Mouse (Mus musculus) intestine, embryonic 14.5 days (tissue): ENCODE data around the gene Spata2l. TPM values are rescaled to one million over a fixed set of nuclear protein-coding genes. Genes with fewer than 3 reads are reported as not detected.
"Not testable (repeated sequence)": the region's sequence is repeated elsewhere in the genome, so short reads cannot be mapped to it uniquely, and the experiment has no call there.

Experiments used
- ATAC-seq: fragments of 200-750 bp; cut with Nextera tagmentation; replicated peaks from 2 replicates; pipeline ENCODE4 v1.8.0; 2017; ENCODE audit warnings: low read depth, moderate number of reproducible peaks, moderate TSS enrichment, moderate library complexity; ENCODE audit not compliant: low FRiP score, low TSS enrichment
- DNase-seq: peaks from one replicate; pipeline ENCODE4 v3.0.0-alpha.2; 2018; ENCODE audit warnings: low spot score
- H3K27ac ChIP-seq: fragments of 300-500 bp; sonication (generic); 2 replicates; pipeline ENCODE4 v1.5.1; 2014; ENCODE audit warnings: low read depth, mild to moderate bottlenecking, control low read depth
- H3K27me3 ChIP-seq: fragments of 300-500 bp; sonication (generic); replicated peaks from 2 replicates; pipeline ENCODE4 v1.6.1; 2014; ENCODE audit warnings: low read length, control low read depth; ENCODE audit not compliant: control insufficient read depth, insufficient read depth
- H3K36me3 ChIP-seq: fragments of 300-500 bp; sonication (generic); 2 replicates; pipeline ENCODE4 v1.6.1; 2014; ENCODE audit warnings: low read length, control low read depth; ENCODE audit not compliant: control insufficient read depth, insufficient read depth
- H3K4me1 ChIP-seq: fragments of 300-500 bp; sonication (generic); replicated peaks from 2 replicates; pipeline ENCODE4 v1.6.1; 2014; ENCODE audit warnings: low read length, control low read depth, mixed read lengths; ENCODE audit not compliant: control insufficient read depth, insufficient read depth
- H3K4me2 ChIP-seq: fragments of 300-500 bp; sonication (generic); 2 replicates; pipeline ENCODE4 v1.6.1; 2014; ENCODE audit warnings: low read length
- H3K4me3 ChIP-seq: fragments of 300-500 bp; sonication (generic); 2 replicates; pipeline ENCODE4 v1.5.1; 2014; ENCODE audit warnings: low read depth, low read length, control low read depth, mixed read lengths
- H3K9ac ChIP-seq: fragments of 300-500 bp; sonication (generic); 2 replicates; pipeline ENCODE4 v1.6.1; 2014; ENCODE audit warnings: mild to moderate bottlenecking, low read length
- H3K9me3 ChIP-seq: fragments of 300-500 bp; sonication (generic); 2 replicates; pipeline ENCODE4 v1.6.1; 2016; ENCODE audit warnings: low read length, control low read depth; ENCODE audit not compliant: control insufficient read depth
- WGBS: fragments of 180-500 bp; shearing (Covaris S2); extraction: QIAGEN DNeasy Blood & Tissue Kit; methylation state at CpG from one replicate; pipeline ENCODE4 v1.1.7; 2014; 5-methylcytosine and 5-hydroxymethylcytosine counted together
- polyA plus RNA-seq: library from polyadenylated mRNA; unstranded; fragments of >200 nt; fragmentation: Nextera tagmentation; extraction: Ambion mirVana; gene quantifications from 2 replicates; pipeline ENCODE4 v1.2.1, GENCODE M21; 2014

The Spata2l gene
- polyA plus RNA-seq, 1 experiment from 2014 or later, result 3.7 TPM

DNA sequence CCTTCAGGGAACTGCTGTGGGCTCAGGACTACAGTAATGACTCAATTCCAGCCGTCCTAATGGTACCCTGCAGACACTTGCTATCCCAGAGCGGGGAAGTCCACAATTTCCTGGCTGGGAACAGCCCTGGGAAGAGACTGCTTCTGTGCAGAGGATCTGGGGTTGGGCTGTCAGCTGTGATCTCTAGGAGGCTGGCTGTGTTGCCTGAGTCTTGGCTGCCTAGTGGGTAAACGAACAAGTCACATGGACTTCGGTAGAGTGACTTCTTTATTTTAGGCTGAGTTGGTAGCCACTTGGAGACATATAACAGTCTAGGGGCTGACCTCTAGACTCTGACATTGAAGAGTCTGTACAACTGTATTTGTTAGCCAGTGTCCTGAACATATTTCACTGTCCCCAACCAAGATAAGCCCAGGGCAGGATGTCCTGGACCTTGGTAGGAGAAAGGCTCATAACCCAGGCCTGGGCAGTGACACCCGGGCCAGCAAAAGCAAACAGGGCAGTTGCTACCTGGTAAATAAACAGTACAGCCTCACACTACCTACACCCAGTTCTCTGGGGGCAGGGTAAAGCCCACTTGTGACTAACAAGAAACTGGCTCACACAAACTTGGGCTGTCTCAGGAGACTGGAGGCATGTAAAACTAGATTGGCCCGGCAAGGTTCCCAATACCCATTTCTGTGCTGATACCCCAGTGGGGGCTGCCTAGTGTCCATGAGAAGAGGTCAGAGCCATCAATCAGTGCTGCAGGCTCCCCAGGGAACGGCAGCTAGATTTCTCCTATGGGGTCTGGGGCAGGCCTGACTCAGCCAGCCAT lies 6.3 kb upstream of the Spata2l start:
- H3K4me3 ChIP-seq, result no peak overlapping the region
- H3K27me3 ChIP-seq, result no peaks in the 10 kb centered on the region
- H3K4me1 ChIP-seq, result no peaks in the 10 kb centered on the region
- WGBS, result 82% methylated on average over 7 of the region's 7 CpGs
- no peak overlapping the region for H3K9ac ChIP-seq
- no peaks in the 10 kb centered on the region for H3K9me3 ChIP-seq
- DNase-seq (no peak), ATAC-seq (no peak)
- H3K4me2 ChIP-seq, result no peak overlapping the region
- peaks cover 48% of the 10 kb centered on the region for H3K36me3 ChIP-seq
- no peak overlapping the region for H3K27ac ChIP-seq

GRCm38 (mm10) chr8:123239398-123239797 lies 3.4 kb upstream of the Spata2l start:
- DNase-seq (no peak), ATAC-seq (no peak)
- Histone ChIP-seq H3K9me3 (no peaks in the 10 kb centered on the region), H3K9ac (no peak overlapping the region), H3K27ac (no peak overlapping the region), H3K36me3 (peaks cover 20% of the 10 kb centered on the region; the same call in 1 of the 2 replicates), H3K4me2 (no peak overlapping the region), H3K4me3 (no peak overlapping the region), H3K4me1 (peaks cover 11% of the 10 kb centered on the region), H3K27me3 (peaks cover 12% of the 10 kb centered on the region)
- 89% methylated on average over 10 of the region's 10 CpGs for WGBS

- ATAC-seq (peak; percentile 6; the same call in 1 of the 2 replicates), DNase-seq (no peak)
- H3K27me3 ChIP-seq, result peaks cover 16% of the 10 kb centered on the region
- peaks cover 11% of the 10 kb centered on the region for H3K4me1 ChIP-seq
- H3K4me3 ChIP-seq, result peak overlapping the region; percentile 46
- peak overlapping the region; percentile 93 for H3K4me2 ChIP-seq
- H3K9ac ChIP-seq, result peak overlapping the region; percentile 36
- WGBS, result 31% methylated on average over 13 of the region's 13 CpGs
- no peaks in the 10 kb centered on the region for H3K9me3 ChIP-seq
- H3K27ac ChIP-seq, result no peak overlapping the region
- no peaks in the 10 kb centered on the region for H3K36me3 ChIP-seq
These were observed 1.0 kb downstream of the Spata2l start for GRCm38 (mm10) chr8:123234918-123235519.

GRCm38 (mm10) chr8:123233760-123234159 lies 2.3 kb downstream of the Spata2l start:
- Histone ChIP-seq H3K4me3 (no peak overlapping the region), H3K4me2 (no peak overlapping the region), H3K9me3 (no peaks in the 10 kb centered on the region), H3K36me3 (peaks cover 8% of the 10 kb centered on the region; the same call in 1 of the 2 replicates), H3K4me1 (peaks cover 11% of the 10 kb centered on the region), H3K27ac (no peak overlapping the region), H3K27me3 (peaks cover 16% of the 10 kb centered on the region), H3K9ac (no peak overlapping the region)
- no peak for ATAC-seq
- no peak for DNase-seq
- 74% methylated on average over 11 of the region's 11 CpGs for WGBS

DNA sequence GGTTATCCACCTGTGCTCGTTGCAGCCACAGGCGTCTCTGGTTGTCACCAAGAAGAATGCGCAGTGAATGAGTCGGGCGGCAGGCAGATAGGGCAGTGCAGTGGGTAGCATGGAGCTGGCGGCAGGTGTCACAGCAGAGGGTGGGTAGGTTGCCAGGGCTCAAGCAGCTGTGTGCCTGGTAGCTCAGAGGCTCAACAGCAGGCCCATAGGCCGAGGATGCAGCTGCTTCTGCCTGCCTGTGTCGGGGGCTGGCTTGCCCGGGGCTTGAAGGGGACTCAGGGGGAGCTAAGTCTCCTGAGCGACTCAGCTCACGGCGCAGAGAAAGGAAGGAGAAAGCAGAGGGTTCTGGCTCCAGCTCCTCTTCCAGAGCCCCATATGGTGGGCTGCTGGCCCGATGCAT lies 2.7 kb downstream of the Spata2l start:
- 61% methylated on average over 13 of the region's 13 CpGs for WGBS
- peaks cover 12% of the 10 kb centered on the region for H3K36me3 ChIP-seq
- no peak overlapping the region for H3K4me2 ChIP-seq
- ATAC-seq, result no peak
- no peak for DNase-seq
- H3K9ac ChIP-seq, result no peak overlapping the region
- peaks cover 11% of the 10 kb centered on the region for H3K4me1 ChIP-seq
- H3K27me3 ChIP-seq, result peaks cover 16% of the 10 kb centered on the region
- H3K4me3 ChIP-seq, result no peak overlapping the region
- no peaks in the 10 kb centered on the region for H3K9me3 ChIP-seq
- no peak overlapping the region for H3K27ac ChIP-seq

GRCm38 (mm10) chr8:123232553-123232952 lies 3.5 kb downstream of the Spata2l start:
- Histone ChIP-seq H3K4me2 (no peak overlapping the region), H3K4me3 (no peak overlapping the region), H3K9me3 (no peaks in the 10 kb centered on the region), H3K36me3 (peaks cover 20% of the 10 kb centered on the region), H3K4me1 (peaks cover 11% of the 10 kb centered on the region), H3K27ac (no peak overlapping the region), H3K9ac (no peak overlapping the region), H3K27me3 (peaks cover 16% of the 10 kb centered on the region)
- DNase-seq, result no peak
- no peak for ATAC-seq
- WGBS, result 32% methylated on average over 7 of the region's 7 CpGs

DNA sequence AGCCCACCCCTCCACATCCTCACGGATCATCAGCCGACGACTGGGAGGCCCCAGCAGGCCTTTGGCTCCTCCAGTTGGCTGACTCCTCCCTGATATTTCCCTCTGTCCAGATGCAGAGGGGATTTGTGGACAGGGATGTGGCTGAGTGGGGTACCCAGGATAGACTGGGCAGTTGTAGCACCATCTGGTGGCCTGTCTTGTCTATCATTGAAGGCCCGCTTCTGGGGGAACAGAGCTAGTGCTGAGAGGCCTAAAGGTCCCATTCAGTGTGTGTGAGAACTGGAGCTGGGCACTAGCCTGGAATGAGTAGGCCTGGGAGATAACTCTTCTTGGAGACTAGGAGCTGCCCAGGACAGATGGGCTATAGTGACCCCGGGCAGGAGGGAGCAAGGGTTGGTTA lies 4.3 kb downstream of the Spata2l start:
- no peak for ATAC-seq
- no peak for DNase-seq

GRCm38 (mm10) chr8:123230326-123230725 lies 5.7 kb downstream of the Spata2l start:
- WGBS, result 88% methylated on average over 10 of the region's 11 CpGs
- Histone ChIP-seq H3K27me3 (peaks cover 14% of the 10 kb centered on the region), H3K36me3 (peaks cover 32% of the 10 kb centered on the region), H3K4me1 (peaks cover 11% of the 10 kb centered on the region)
- not testable (repeated sequence) for ATAC-seq, H3K4me3 ChIP-seq, H3K27ac ChIP-seq, H3K9me3 ChIP-seq, H3K4me2 ChIP-seq, DNase-seq, H3K9ac ChIP-seq

More for the DNA sequence above, 4.3 kb downstream of the Spata2l start:
- 50% methylated on average over 5 of the region's 5 CpGs for WGBS
- Histone ChIP-seq H3K27ac (no peak overlapping the region), H3K4me3 (no peak overlapping the region), H3K4me1 (peaks cover 11% of the 10 kb centered on the region), H3K27me3 (peaks cover 16% of the 10 kb centered on the region), H3K9me3 (no peaks in the 10 kb centered on the region), H3K9ac (no peak overlapping the region), H3K4me2 (no peak overlapping the region), H3K36me3 (peaks cover 26% of the 10 kb centered on the region)
